In genomic region chr17:6947984-6948768, GRCm38 (mm10) we compare ENCODE assay signal across 8 mouse cellular contexts. TPM values are rescaled to one million over a fixed set of nuclear protein-coding genes. Genes with fewer than 3 reads are reported as not detected.
DNase-seq lines count a peak whose midpoint lies in the region; ATAC-seq lines count a peak whose summit lies in the region.
"Not testable (repeated sequence)": the region's sequence is repeated elsewhere in the genome, so short reads cannot be mapped to it uniquely, and the experiment has no call there.

TSS of gene Rsph3b (minus strand) at chr17:6948682.

- peak; percentile 97 for ATAC-seq in intestine, embryonic 15.5 days
- peak; percentile 91 for ATAC-seq in megakaryocyte-erythroid progenitor cell, adult 5-6 weeks (replicated peaks; ENCODE audit: low FRiP score, low TSS enrichment, poor library complexity, severe bottlenecking)

- peak within 1 kb of the TSS; percentile 61 for H3K4me2 ChIP-seq in intestine, embryonic 15.5 days (replicated peaks)

- not testable (repeated sequence) for H3K36me3 ChIP-seq in intestine, embryonic 15.5 days

- H3K4me3 ChIP-seq in intestine, embryonic 15.5 days (replicated peaks) = peak within 1 kb of the TSS; percentile 61

- H3K9me3 ChIP-seq in intestine, embryonic 15.5 days = not testable (repeated sequence)

- not testable (repeated sequence) for H3K27me3 ChIP-seq in intestine, embryonic 15.5 days (replicated peaks)

- not testable (repeated sequence) for H3K4me1 ChIP-seq in intestine, embryonic 15.5 days (replicated peaks)

- DNase-seq in adrenal gland, adult 18-20 months (ENCODE audit: low spot score in 2 of 2) = peak; percentile 76 to 82
- DNase-seq in embryo, embryonic 11.5 days (ENCODE audit: low read depth, low spot score) = peak; percentile 59
- DNase-seq in gastrocnemius, postnatal 36 days = peak; percentile 65 to 80
- DNase-seq in left cerebral cortex, postnatal 14 days (ENCODE audit: low spot score in 2 of 2) = peak; percentile 75 to 83
- peak; percentile 86 for DNase-seq in right cerebral cortex, postnatal 25 days
- peak; percentile 85 to 87 for DNase-seq in urinary bladder, postnatal 36 days (ENCODE audit: low spot score in 2 of 2)

- WGBS in intestine, embryonic 15.5 days = under 1% methylated on average over 73 of the region's 73 CpGs

- H3K9ac ChIP-seq in intestine, embryonic 15.5 days = peak within 1 kb of the TSS; percentile 56

- intact Hi-C loops in gastrocnemius, postnatal 36 days (cut with DNase I) = not testable (repeated sequence)
- intact Hi-C loops in left cerebral cortex, postnatal 14 days (cut with DNase I) = loop anchor here (10.0 kb wide), 1 partner anchor 997 kb away; the partner anchor contains the start of gene Rsph3a

- peak within 1 kb of the TSS; percentile 88 for H3K27ac ChIP-seq in intestine, embryonic 15.5 days

RNA-seq across cellular contexts. Expression of gene Rsph3b, which starts in this region (rescaled TPM):
- total RNA-seq in adrenal gland, adult 18-20 months (2021) = 10 to 100 TPM; 36.0 to 48.7 TPM
- total RNA-seq in gastrocnemius, postnatal 36 days (2021) = 10 to 100 TPM; 19.0 to 23.9 TPM
- polyA plus RNA-seq in intestine, embryonic 15.5 days (2015; fragmentation: Nextera tagmentation; extraction: Ambion mirVana) = 38.9 and 42.0 TPM in 2 replicates
- total RNA-seq in left cerebral cortex, postnatal 14 days (2021) = 10 to 100 TPM; 29.1 to 31.0 TPM
- total RNA-seq in megakaryocyte-erythroid progenitor cell, adult 5-6 weeks (2014; fragmentation: Nextera tagmentation) = 25.6 and 30.5 TPM in 2 replicates
- 40.8 and 42.2 TPM in 2 replicates for total RNA-seq in megakaryocyte-erythroid progenitor cell, adult 5-6 weeks (2017)

Comparison
In these comparisons a context has a peak if more than half of its experiments do, and no peak if none do; other contexts are left out.
1. Peak in every context shown above with its lines: DNase-seq, ATAC-seq, H3K4me3 ChIP-seq and H3K27ac ChIP-seq.